Mouse (Mus musculus): ENCODE measurements around the gene Srsf7. TPM values are rescaled to one million over a fixed set of nuclear protein-coding genes. Genes with fewer than 3 reads are reported as not detected.

Gene Srsf7
- 150 and 188 TPM in 2 replicates for total RNA-seq (2023)

DNA sequence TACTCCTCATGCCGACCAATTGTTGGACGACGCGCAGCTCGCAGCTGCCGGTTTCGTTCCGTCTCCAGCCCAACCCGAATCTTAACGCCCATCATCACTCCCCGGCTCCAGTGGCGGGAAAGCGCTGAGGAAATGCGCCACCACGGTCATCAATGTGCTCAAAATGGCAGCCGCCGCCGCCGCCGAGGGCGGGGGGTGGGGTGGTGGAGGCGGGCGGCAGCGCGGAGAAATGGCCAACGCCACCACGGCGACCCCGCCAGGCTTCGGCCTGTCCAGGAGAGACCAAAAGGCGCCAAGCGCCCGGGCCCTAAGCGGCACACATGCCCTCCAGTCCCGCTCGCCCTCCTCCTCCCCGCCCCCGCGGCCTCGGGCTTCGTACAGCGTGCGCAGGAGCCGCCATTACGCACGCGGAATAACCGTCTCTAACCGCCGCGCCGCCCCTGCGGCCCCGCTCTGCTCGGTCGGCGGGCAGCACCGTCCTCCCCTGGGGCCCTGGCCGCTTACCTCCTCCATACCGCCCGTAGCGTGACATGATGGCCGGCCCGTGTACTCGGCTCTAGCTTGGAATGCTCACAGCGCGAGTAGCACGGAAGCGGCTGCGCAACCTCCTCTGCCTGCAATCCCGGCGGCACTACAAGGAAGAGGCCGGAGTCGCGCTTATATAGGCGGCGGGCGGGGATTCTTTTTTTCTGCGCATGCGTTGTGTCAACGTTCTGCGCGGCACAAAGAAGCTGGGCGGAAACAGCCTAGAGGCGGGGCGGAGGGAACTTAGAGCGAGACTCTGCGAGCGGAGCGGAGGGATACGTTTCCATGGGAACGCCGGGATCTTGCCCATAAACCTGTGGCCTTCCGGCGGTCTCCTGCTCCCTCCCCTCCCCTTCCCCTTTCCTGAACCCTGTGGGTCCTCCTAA, at the start of gene Srsf7, which contains the start of gene Ttc39d:
TSS of gene Srsf7 (minus strand) at position 637 of the 911 bp plus-strand sequence.
TSS of gene Ttc39d (plus strand) at position 790 of the 911 bp plus-strand sequence.

DNA sequence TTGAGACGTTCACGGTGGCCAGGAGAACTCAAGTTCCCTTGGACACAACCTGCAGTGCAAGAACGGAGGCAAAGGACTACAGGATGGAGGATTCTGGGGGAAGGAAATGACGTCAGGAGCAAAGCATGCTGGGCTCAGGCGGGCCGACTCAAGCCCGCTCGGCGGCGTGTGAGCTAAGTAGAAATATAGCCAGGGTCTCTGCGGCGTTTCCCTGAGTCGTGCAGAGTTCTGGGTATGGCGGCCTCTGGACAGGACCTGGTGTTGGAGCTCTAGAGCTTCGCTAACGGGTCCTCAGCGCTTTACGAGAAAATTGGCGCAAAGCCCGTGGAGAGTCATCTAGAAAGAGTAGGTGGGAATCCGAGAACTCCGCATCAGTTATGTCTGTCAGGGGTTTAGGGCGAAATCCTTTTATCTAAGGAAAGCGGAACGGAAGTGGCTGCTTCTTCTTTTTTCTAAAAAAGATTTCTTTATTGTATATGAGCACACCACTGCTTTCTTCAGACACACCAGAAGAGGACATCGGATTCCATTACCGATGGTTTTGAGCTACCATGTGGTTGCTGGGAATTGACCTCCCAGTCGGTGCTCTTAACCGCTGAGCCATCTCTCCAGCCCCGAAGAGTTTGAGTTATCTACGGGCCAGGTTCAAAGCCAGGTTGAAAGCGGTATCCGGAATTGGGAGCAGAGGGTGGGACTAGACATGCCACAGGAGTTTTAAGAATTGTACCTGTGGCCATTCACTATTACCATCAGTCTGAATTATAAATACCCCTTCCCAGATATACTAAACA, 17.4 kb upstream of the Srsf7 start, which contains the start of gene Gemin6:
TSS of gene Gemin6 (plus strand) at position 116 of the 791 bp plus-strand sequence.

Other genes starting within 250 kb of the Srsf7 start
- gene Hnrnpll, start 145.0 kb downstream of the Srsf7 start, total RNA-seq (2023) = 84.6 and 112 TPM in 2 replicates
- 10.0 and 10.6 TPM in 2 replicates for gene Galm, start 79.8 kb downstream of the Srsf7 start, total RNA-seq (2023)
- not detected in 2 replicates for gene Ttc39d, start 153 bp upstream of the Srsf7 start, total RNA-seq (2023)
- 1.5 and 2.2 TPM in 2 replicates for gene Gemin6, start 17.1 kb upstream of the Srsf7 start, total RNA-seq (2023)
- 1.3 and 1.6 TPM in 2 replicates for gene Morn2, start 82.9 kb upstream of the Srsf7 start, total RNA-seq (2023)
- gene Dhx57, start 83.2 kb upstream of the Srsf7 start, total RNA-seq (2023) = 9.0 and 9.9 TPM in 2 replicates
- not detected in 2 replicates for gene Arhgef33, start 100.1 kb upstream of the Srsf7 start, total RNA-seq (2023)
- not detected in 2 replicates for gene Gm10190, start 166.2 kb upstream of the Srsf7 start, total RNA-seq (2023)